9 mouse cellular contexts compared by ENCODE assay signal in genomic region chr10:80548428-80549006, GRCm38 (mm10). TPM values are rescaled to one million over a fixed set of nuclear protein-coding genes. Genes with fewer than 3 reads are reported as not detected.
DNase-seq lines count a peak whose midpoint lies in the region; ATAC-seq and TF ChIP-seq lines count a peak whose summit lies in the region.
"Had no signal": no experiment of that assay in that cellular context is flagged by ENCODE, and none has a peak within 500 bp of the region (broad histone marks: within the 10 kb centered on the region; RNA-seq: fewer than 3 reads in every experiment).

No protein-coding gene starts in this region.

- H3K4me1 ChIP-seq in embryonic facial prominence, embryonic 11.5 days (ENCODE audit: control insufficient read depth, insufficient read depth, low read length) = no peaks in the 10 kb centered on the region
- H3K4me1 ChIP-seq in heart, postnatal 0 days (ENCODE audit: control insufficient read depth, insufficient read depth) = peaks cover 5% of the 10 kb centered on the region; the same call in 1 of the 2 replicates
- H3K4me1 ChIP-seq in midbrain, embryonic 14.5 days (ENCODE audit: control insufficient read depth, insufficient read depth, low read length) = no peaks in the 10 kb centered on the region

- no peak; the same call in 1 of the 2 replicates for ATAC-seq in embryonic facial prominence, embryonic 11.5 days (replicated peaks; ENCODE audit: insufficient number of reproducible peaks, low FRiP score, low TSS enrichment, low read depth)
- ATAC-seq in heart, postnatal 0 days (ENCODE audit: insufficient read depth, low read depth) = peak; percentile 49
- peak; percentile 57; the same call in 1 of the 2 replicates for ATAC-seq in midbrain, embryonic 14.5 days (ENCODE audit: low FRiP score, low TSS enrichment)

- no peaks in the 10 kb centered on the region for H3K9me3 ChIP-seq in embryonic facial prominence, embryonic 11.5 days (replicated peaks; ENCODE audit: control insufficient read depth, low read length)
- no peaks in the 10 kb centered on the region for H3K9me3 ChIP-seq in heart, postnatal 0 days (replicated peaks; ENCODE audit: control insufficient read depth, low read length)
- H3K9me3 ChIP-seq in midbrain, embryonic 14.5 days (ENCODE audit: control insufficient read depth, low read length) = no peaks in the 10 kb centered on the region

- H3K27me3 ChIP-seq in embryonic facial prominence, embryonic 11.5 days (ENCODE audit: control insufficient read depth, insufficient read depth, low read length) = no peaks in the 10 kb centered on the region
- no peaks in the 10 kb centered on the region for H3K27me3 ChIP-seq in heart, postnatal 0 days (ENCODE audit: control insufficient read depth, insufficient read depth, low read length)
- no peaks in the 10 kb centered on the region for H3K27me3 ChIP-seq in midbrain, embryonic 14.5 days (ENCODE audit: control insufficient read depth, insufficient read depth, low read length)

- H3K27ac ChIP-seq in embryonic facial prominence, embryonic 11.5 days (replicated peaks; ENCODE audit: low read depth, low read length) = no peak overlapping the region
- H3K27ac ChIP-seq in heart, postnatal 0 days (ENCODE audit: low read depth) = no peak overlapping the region
- H3K27ac ChIP-seq in midbrain, embryonic 14.5 days (replicated peaks; ENCODE audit: low read depth, low read length) = no peak overlapping the region
- H3K27ac ChIP-seq: macrophage had no signal

- TF ChIP-seq CTCF in heart, postnatal 0 days (IDR thresholded peaks at IDR 0.05; ENCODE audit: low read depth) = peak; percentile 79

- no peak overlapping the region for H3K9ac ChIP-seq in embryonic facial prominence, embryonic 11.5 days (replicated peaks; ENCODE audit: low read length)
- H3K9ac ChIP-seq in heart, postnatal 0 days (replicated peaks; ENCODE audit: low read depth, low read length) = no peak overlapping the region
- no peak overlapping the region for H3K9ac ChIP-seq in midbrain, embryonic 14.5 days (replicated peaks; ENCODE audit: low read length)

- no peak for TF ChIP-seq EP300 in heart, postnatal 0 days (IDR thresholded peaks at IDR 0.05; ENCODE audit: low read depth)

- intact Hi-C loops in heart, postnatal 25 days (cut with DNase I) = loop anchor here (5.0 kb wide), 1 partner anchor 101 kb away; no protein-coding TSS in a partner anchor
- intact Hi-C loops in left cerebral cortex, postnatal 36 days (cut with DNase I) = loop anchor here (5.0 kb wide), 1 partner anchor 101 kb away; no protein-coding TSS in a partner anchor

- H3K36me3 ChIP-seq in embryonic facial prominence, embryonic 11.5 days (replicated peaks; ENCODE audit: control insufficient read depth, insufficient read depth, low read depth, low read length) = peaks cover 5% of the 10 kb centered on the region
- H3K36me3 ChIP-seq in heart, postnatal 0 days (replicated peaks; ENCODE audit: control insufficient read depth, insufficient read depth, low read length) = peaks cover 63% of the 10 kb centered on the region
- peaks cover 70% of the 10 kb centered on the region for H3K36me3 ChIP-seq in midbrain, embryonic 14.5 days (ENCODE audit: control insufficient read depth, insufficient read depth, low read length)

- no peak overlapping the region for H3K4me3 ChIP-seq in embryonic facial prominence, embryonic 11.5 days (ENCODE audit: low read depth, low read length)
- H3K4me3 ChIP-seq in heart, postnatal 0 days (ENCODE audit: low read depth, low read length) = no peak overlapping the region
- no peak overlapping the region for H3K4me3 ChIP-seq in midbrain, embryonic 14.5 days (replicated peaks; ENCODE audit: low read depth, low read length)

- peak; percentile 95 for DNase-seq in heart, adult 11 months
- DNase-seq in heart, postnatal 25 days (ENCODE audit: low spot score) = no peak
- peak; percentile 93 for DNase-seq in adrenal gland, adult 2 months
- DNase-seq in embryonic facial prominence, embryonic 11.5 days (ENCODE audit: low spot score) = peak; percentile 65
- peak; percentile 53 for DNase-seq in heart, postnatal 0 days (ENCODE audit: low spot score)
- peak; percentile 47 to 54 for DNase-seq in left cerebral cortex, postnatal 36 days (ENCODE audit: low spot score in 2 of 2)
- DNase-seq in midbrain, embryonic 14.5 days = peak; percentile 83
- peak; percentile 49 to 62 for DNase-seq in spleen, postnatal 36 days (ENCODE audit: low spot score in 2 of 2)

- no peak overlapping the region for H3K4me2 ChIP-seq in embryonic facial prominence, embryonic 11.5 days (ENCODE audit: low read depth, low read length)
- H3K4me2 ChIP-seq in heart, postnatal 0 days (ENCODE audit: low read depth, low read length) = no peak overlapping the region
- no peak overlapping the region for H3K4me2 ChIP-seq in midbrain, embryonic 14.5 days (ENCODE audit: low read length)

- 78% methylated on average over 10 of the region's 10 CpGs for WGBS in embryonic facial prominence, embryonic 11.5 days
- WGBS in heart, postnatal 0 days = 70% methylated on average over 10 of the region's 10 CpGs
- WGBS in midbrain, embryonic 14.5 days = 75% methylated on average over 10 of the region's 10 CpGs

RNA-seq across cellular contexts. Expression of gene Atp8b3, which starts 9.6 kb away (rescaled TPM):
- total RNA-seq in heart, postnatal 25 days (2021) = not detected
- 1 to 10 TPM in 1 of 2 experiments, under 1 TPM in 1; 0.52 to 1.1 TPM for total RNA-seq in adrenal gland, adult 2 months (2021)
- 0.16 and 0.21 TPM in 2 replicates for polyA plus RNA-seq in adrenal gland, adult 2 months (2012; rRNA removed)
- polyA plus RNA-seq in embryonic facial prominence, embryonic 11.5 days (2014; fragmentation: Nextera tagmentation; extraction: Ambion mirVana) = 0.28 and 0.36 TPM in 2 replicates
- not detected in 2 replicates for total RNA-seq in heart, postnatal 0 days (2014; rRNA removed; ENCODE audit: low replicate concordance)
- polyA plus RNA-seq in heart, postnatal 0 days (2015; fragmentation: Nextera tagmentation; extraction: Ambion mirVana) = not detected in 2 replicates
- under 1 TPM; 0.20 to 0.27 TPM for total RNA-seq in left cerebral cortex, postnatal 36 days (2021)
- 0.76 and 0.78 TPM in 2 replicates for polyA plus RNA-seq in midbrain, embryonic 14.5 days (2014; fragmentation: Nextera tagmentation; extraction: Ambion mirVana)
- polyA plus RNA-seq: macrophage had no signal

RNA-seq across cellular contexts. Expression of gene Rexo1, which starts 12.8 kb away (rescaled TPM):
- 10 to 100 TPM; 11.1 to 12.2 TPM for total RNA-seq in heart, postnatal 25 days (2021)
- total RNA-seq in adrenal gland, adult 2 months (2021) = 10 to 100 TPM; 37.1 to 41.8 TPM
- polyA plus RNA-seq in adrenal gland, adult 2 months (2012; rRNA removed) = 88.8 and 105 TPM in 2 replicates
- 17.1 and 20.6 TPM in 2 replicates for polyA plus RNA-seq in embryonic facial prominence, embryonic 11.5 days (2014; fragmentation: Nextera tagmentation; extraction: Ambion mirVana)
- total RNA-seq in heart, postnatal 0 days (2014; rRNA removed; ENCODE audit: low replicate concordance) = 13.1 and 17.6 TPM in 2 replicates
- 7.6 TPM in 2 replicates for polyA plus RNA-seq in heart, postnatal 0 days (2015; fragmentation: Nextera tagmentation; extraction: Ambion mirVana)
- total RNA-seq in left cerebral cortex, postnatal 36 days (2021) = 10 to 100 TPM; 43.5 to 56.8 TPM
- polyA plus RNA-seq in midbrain, embryonic 14.5 days (2014; fragmentation: Nextera tagmentation; extraction: Ambion mirVana) = 31.7 and 34.2 TPM in 2 replicates

RNA-seq across cellular contexts. Expression of gene Klf16, which starts 28.6 kb away (rescaled TPM):
- 1 to 10 TPM; 3.0 to 4.5 TPM for total RNA-seq in heart, postnatal 25 days (2021)
- total RNA-seq in adrenal gland, adult 2 months (2021) = 10 to 100 TPM in 1 of 2 experiments, 1 to 10 TPM in 1; 9.6 to 10.6 TPM
- 39.5 and 48.0 TPM in 2 replicates for polyA plus RNA-seq in adrenal gland, adult 2 months (2012; rRNA removed)
- polyA plus RNA-seq in embryonic facial prominence, embryonic 11.5 days (2014; fragmentation: Nextera tagmentation; extraction: Ambion mirVana) = 4.5 and 5.5 TPM in 2 replicates
- total RNA-seq in heart, postnatal 0 days (2014; rRNA removed; ENCODE audit: low replicate concordance) = 9.3 TPM in 2 replicates
- 3.1 and 3.5 TPM in 2 replicates for polyA plus RNA-seq in heart, postnatal 0 days (2015; fragmentation: Nextera tagmentation; extraction: Ambion mirVana)
- 10 to 100 TPM; 51.6 to 54.2 TPM for total RNA-seq in left cerebral cortex, postnatal 36 days (2021)
- 4.9 and 5.0 TPM in 2 replicates for polyA plus RNA-seq in midbrain, embryonic 14.5 days (2014; fragmentation: Nextera tagmentation; extraction: Ambion mirVana)

RNA-seq across cellular contexts. Expression of gene Abhd17a, which starts 41.6 kb away (rescaled TPM):
- total RNA-seq in heart, postnatal 25 days (2021) = 10 to 100 TPM; 50.1 to 51.1 TPM
- 100 to 1,000 TPM in 1 of 2 experiments, 10 to 100 TPM in 1; 86.5 to 104 TPM for total RNA-seq in adrenal gland, adult 2 months (2021)
- polyA plus RNA-seq in adrenal gland, adult 2 months (2012; rRNA removed) = 613 and 625 TPM in 2 replicates
- 94.8 and 111 TPM in 2 replicates for polyA plus RNA-seq in embryonic facial prominence, embryonic 11.5 days (2014; fragmentation: Nextera tagmentation; extraction: Ambion mirVana)
- total RNA-seq in heart, postnatal 0 days (2014; rRNA removed; ENCODE audit: low replicate concordance) = 194 and 462 TPM in 2 replicates
- 88.2 and 88.6 TPM in 2 replicates for polyA plus RNA-seq in heart, postnatal 0 days (2015; fragmentation: Nextera tagmentation; extraction: Ambion mirVana)
- 100 to 1,000 TPM; 181 to 238 TPM for total RNA-seq in left cerebral cortex, postnatal 36 days (2021)
- 128 and 151 TPM in 2 replicates for polyA plus RNA-seq in midbrain, embryonic 14.5 days (2014; fragmentation: Nextera tagmentation; extraction: Ambion mirVana)

RNA-seq across cellular contexts. Expression of gene Onecut3, which starts 53.9 kb away (rescaled TPM):
- total RNA-seq in heart, postnatal 25 days (2021) = under 1 TPM in 1 of 2 experiments, not detected in 1; 0.05 TPM
- not detected for total RNA-seq in adrenal gland, adult 2 months (2021)
- not detected in 2 replicates for polyA plus RNA-seq in adrenal gland, adult 2 months (2012; rRNA removed)
- 0.22 and 0.43 TPM in 2 replicates for polyA plus RNA-seq in embryonic facial prominence, embryonic 11.5 days (2014; fragmentation: Nextera tagmentation; extraction: Ambion mirVana)
- not detected in 2 replicates for total RNA-seq in heart, postnatal 0 days (2014; rRNA removed; ENCODE audit: low replicate concordance)
- polyA plus RNA-seq in heart, postnatal 0 days (2015; fragmentation: Nextera tagmentation; extraction: Ambion mirVana) = not detected in 2 replicates
- not detected for total RNA-seq in left cerebral cortex, postnatal 36 days (2021)
- 2.2 and 2.4 TPM in 2 replicates for polyA plus RNA-seq in midbrain, embryonic 14.5 days (2014; fragmentation: Nextera tagmentation; extraction: Ambion mirVana)
- polyA plus RNA-seq: macrophage had no signal
